In the genomic region with DNA sequence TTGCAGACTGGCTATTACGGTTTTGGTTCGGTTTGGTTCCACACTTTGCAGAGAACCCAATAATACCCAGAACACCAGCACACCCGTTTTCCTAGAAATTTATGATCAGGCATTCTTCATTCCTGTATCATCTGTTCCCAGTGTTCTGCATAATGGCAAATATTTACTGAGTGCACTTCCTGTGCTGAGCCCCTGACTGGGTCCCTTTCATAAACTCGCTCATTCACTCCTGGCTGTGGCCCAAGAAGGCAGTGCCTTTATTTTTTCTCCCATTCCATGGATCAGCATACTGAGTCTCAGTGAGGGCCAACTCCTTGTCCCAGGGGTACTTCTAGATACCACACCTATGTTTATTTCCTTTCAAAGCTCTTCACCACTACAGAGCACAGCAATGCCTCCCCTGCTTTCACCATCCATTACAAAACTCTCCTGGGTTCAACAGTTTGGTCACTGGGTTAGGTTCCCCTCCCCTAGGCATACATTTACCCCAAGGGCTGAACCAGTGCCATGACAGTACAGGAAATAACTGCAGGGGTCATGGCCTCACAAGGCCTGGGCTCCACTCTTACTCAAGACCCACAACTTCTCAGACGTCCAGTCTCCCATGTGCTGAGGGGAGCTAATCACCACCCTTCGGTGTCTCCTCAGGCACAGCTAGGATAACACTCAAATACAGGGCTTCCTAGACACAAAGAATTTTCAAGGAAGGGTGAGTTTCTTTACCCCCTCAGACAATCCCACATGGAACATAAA, we compare ENCODE assay signal across 9 mouse cellular contexts.
DNase-seq lines count a peak whose midpoint lies in the region; ATAC-seq and TF ChIP-seq lines count a peak whose summit lies in the region.
"Had no signal": no experiment of that assay in that cellular context is flagged by ENCODE, and none has a peak within 500 bp of the region (broad histone marks: within the 10 kb centered on the region; RNA-seq: fewer than 3 reads in every experiment).

No protein-coding gene starts in this region.

- TF ChIP-seq EP300 in ES-Bruce4 (IDR thresholded peaks at IDR 0.05; ENCODE audit: insufficient read depth, low read depth, low read length), result no peak

- 62% methylated on average over 6 of the region's 6 CpGs for WGBS in heart, embryonic 12.5 days
- 64% methylated on average over 6 of the region's 6 CpGs for WGBS in hindbrain, embryonic 13.5 days

- no peak for TF ChIP-seq POLR2A in ES-Bruce4 (IDR thresholded peaks at IDR 0.05; ENCODE audit: insufficient read depth, low read length)

- no peaks in the 10 kb centered on the region for H3K27me3 ChIP-seq in heart, embryonic 12.5 days (replicated peaks)
- no peaks in the 10 kb centered on the region for H3K27me3 ChIP-seq in ES-Bruce4 (ENCODE audit: control insufficient read depth, insufficient read depth, low read length, poor library complexity, severe bottlenecking)
- H3K27me3 ChIP-seq in hindbrain, embryonic 13.5 days, result no peaks in the 10 kb centered on the region

- no peaks in the 10 kb centered on the region for H3K9me3 ChIP-seq in heart, embryonic 12.5 days (replicated peaks)
- H3K9me3 ChIP-seq in ES-Bruce4 (replicated peaks; ENCODE audit: control insufficient read depth, insufficient read depth, low read length, poor library complexity, severe bottlenecking), result no peaks in the 10 kb centered on the region
- H3K9me3 ChIP-seq in hindbrain, embryonic 13.5 days, result no peaks in the 10 kb centered on the region

- H3K4me1 ChIP-seq in heart, embryonic 12.5 days (replicated peaks), result peaks cover 97% of the 10 kb centered on the region
- H3K4me1 ChIP-seq in ES-Bruce4 (ENCODE audit: control insufficient read depth, insufficient read depth, low read length), result peaks cover 19% of the 10 kb centered on the region
- peaks cover 94% of the 10 kb centered on the region for H3K4me1 ChIP-seq in hindbrain, embryonic 13.5 days (replicated peaks)

- intact Hi-C loops in heart, postnatal 10 days (cut with DNase I), result loop anchor here (5.0 to 10.0 kb wide), 2 partner anchors 263 to 306 kb away; a partner anchor contains a TSS

- H3K9ac ChIP-seq in heart, embryonic 12.5 days, result no peak overlapping the region
- H3K9ac ChIP-seq in ES-Bruce4 (ENCODE audit: low read depth, poor library complexity, severe bottlenecking), result peak overlapping the region; percentile 11; the same call in 1 of the 2 replicates
- H3K9ac ChIP-seq in hindbrain, embryonic 13.5 days, result no peak overlapping the region
- H3K9ac ChIP-seq: forebrain, postnatal 0 days had no signal

- no peak for TF ChIP-seq CTCF in ES-Bruce4 (IDR thresholded peaks at IDR 0.05; ENCODE audit: low read depth, low read length)

- H3K27ac ChIP-seq in heart, embryonic 12.5 days (ENCODE audit: poor library complexity, severe bottlenecking), result peak overlapping the region; percentile 77; the same call in 1 of the 2 replicates
- H3K27ac ChIP-seq in ES-Bruce4 (ENCODE audit: insufficient read depth, low read length), result peak overlapping the region; percentile 79
- 0 out of 2 replicates have a peak overlapping the region, but pooled peaks have one; percentile 58 for H3K27ac ChIP-seq in hindbrain, embryonic 13.5 days

- H3K4me3 ChIP-seq in heart, embryonic 12.5 days, result no peak overlapping the region
- H3K4me3 ChIP-seq in ES-Bruce4 (ENCODE audit: low read depth, low read length), result no peak overlapping the region
- H3K4me3 ChIP-seq in hindbrain, embryonic 13.5 days, result no peak overlapping the region

- no peak overlapping the region for H3K4me2 ChIP-seq in heart, embryonic 12.5 days
- H3K4me2 ChIP-seq in hindbrain, embryonic 13.5 days, result no peak overlapping the region

- no peaks in the 10 kb centered on the region for H3K36me3 ChIP-seq in heart, embryonic 12.5 days
- H3K36me3 ChIP-seq in ES-Bruce4 (ENCODE audit: control insufficient read depth, insufficient read depth, low read length, poor library complexity, severe bottlenecking), result no peaks in the 10 kb centered on the region
- no peaks in the 10 kb centered on the region for H3K36me3 ChIP-seq in hindbrain, embryonic 13.5 days

- ATAC-seq in heart, embryonic 12.5 days (ENCODE audit: insufficient number of reproducible peaks, low FRiP score), result no peak
- no peak for ATAC-seq in hindbrain, embryonic 13.5 days (ENCODE audit: low FRiP score)
- no peak for ATAC-seq in inflammation-experienced regulatory T-cells, adult 6 months
- ATAC-seq: forebrain, postnatal 0 days had no signal

- no peak for DNase-seq in heart, postnatal 10 days
- DNase-seq in lung, postnatal 36 days, result peak; percentile 56
- no peak for DNase-seq in ovary, postnatal 10 days (ENCODE audit: low spot score)
- DNase-seq in retina, embryonic 14.5 days (ENCODE audit: low spot score), result no peak
- DNase-seq: forebrain, postnatal 0 days had no signal
